In the genomic region with DNA sequence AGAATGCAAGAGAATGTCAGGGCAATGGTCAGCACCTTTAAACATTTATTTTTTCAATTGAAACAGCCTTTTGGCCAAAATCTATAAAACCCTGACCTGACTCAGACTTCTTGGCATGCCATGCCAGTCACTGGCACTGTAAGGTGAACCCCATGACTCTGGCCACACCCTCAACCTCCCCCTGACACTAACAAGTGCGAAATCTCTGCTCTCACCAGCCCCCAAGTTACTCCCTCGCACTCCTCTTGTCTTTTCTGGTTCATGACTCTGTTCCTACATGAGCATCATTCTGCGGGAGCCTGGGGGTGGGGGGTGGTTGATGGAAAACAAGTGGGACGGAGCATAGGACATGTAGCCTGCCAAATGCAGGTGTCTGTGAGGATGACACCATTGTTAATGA, we compare ENCODE assay signal across 18 mouse cellular contexts.
DNase-seq lines count a peak whose midpoint lies in the region; ATAC-seq and TF ChIP-seq lines count a peak whose summit lies in the region.
"Had no signal": no experiment of that assay in that cellular context is flagged by ENCODE, and none has a peak within 500 bp of the region (broad histone marks: within the 10 kb centered on the region; RNA-seq: fewer than 3 reads in every experiment).

No protein-coding gene starts in this region.

- no peak overlapping the region for H3K4me3 ChIP-seq in liver, adult 2 months (ENCODE audit: insufficient read depth, low read depth, low read length)
- no peak overlapping the region for H3K4me3 ChIP-seq in liver, embryonic 11.5 days (ENCODE audit: low read depth, low read length)
- H3K4me3 ChIP-seq in limb, embryonic 11.5 days (ENCODE audit: low read depth, low read length): no peak overlapping the region
- no peak overlapping the region for H3K4me3 ChIP-seq in cerebellum, adult 2 months (replicated peaks; ENCODE audit: insufficient read depth, low read depth, low read length)
- H3K4me3 ChIP-seq: embryonic facial prominence, embryonic 15.5 days; forebrain, embryonic 10.5 days; hindbrain, embryonic 15.5 days had no signal

- no peaks in the 10 kb centered on the region for H3K4me1 ChIP-seq in liver, adult 2 months (ENCODE audit: control insufficient read depth, insufficient read depth, low read length)
- H3K4me1 ChIP-seq in liver, embryonic 11.5 days (replicated peaks; ENCODE audit: control insufficient read depth, insufficient read depth, low read length): no peaks in the 10 kb centered on the region
- H3K4me1 ChIP-seq in limb, embryonic 11.5 days (ENCODE audit: control insufficient read depth, insufficient read depth, low read length): peaks cover 9% of the 10 kb centered on the region
- no peaks in the 10 kb centered on the region for H3K4me1 ChIP-seq in cerebellum, adult 2 months (ENCODE audit: control insufficient read depth, insufficient read depth, low read length)
- H3K4me1 ChIP-seq: embryonic facial prominence, embryonic 15.5 days had no signal

- TF ChIP-seq POLR2A in liver, adult 2 months (IDR thresholded peaks at IDR 0.05; ENCODE audit: extremely low read depth, insufficient read depth, low read length): no peak
- TF ChIP-seq POLR2A in cerebellum, adult 2 months (IDR thresholded peaks at IDR 0.05; ENCODE audit: borderline replicate concordance, insufficient read depth, low read length): no peak

- TF ChIP-seq CTCF in liver, adult 2 months (IDR thresholded peaks at IDR 0.05; ENCODE audit: low read depth, low read length): no peak
- TF ChIP-seq CTCF in cerebellum, adult 2 months (IDR thresholded peaks at IDR 0.05; ENCODE audit: borderline replicate concordance, insufficient read depth, low read depth, low read length): no peak

- no peaks in the 10 kb centered on the region for H3K9me3 ChIP-seq in liver, embryonic 11.5 days (ENCODE audit: control insufficient read depth, low read length)
- no peaks in the 10 kb centered on the region for H3K9me3 ChIP-seq in limb, embryonic 11.5 days (ENCODE audit: control insufficient read depth, low read length)
- H3K9me3 ChIP-seq: embryonic facial prominence, embryonic 15.5 days; forebrain, embryonic 10.5 days; hindbrain, embryonic 15.5 days had no signal

- no peak overlapping the region for H3K4me2 ChIP-seq in liver, embryonic 11.5 days
- no peak overlapping the region for H3K4me2 ChIP-seq in limb, embryonic 11.5 days (ENCODE audit: low read depth, severe bottlenecking)
- H3K4me2 ChIP-seq: embryonic facial prominence, embryonic 15.5 days; hindbrain, embryonic 15.5 days; midbrain, embryonic 11.5 days had no signal

- 68% methylated on average over 4 of the region's 4 CpGs for WGBS in liver, adult 2 months
- WGBS in liver, embryonic 11.5 days: 61% methylated on average over 4 of the region's 4 CpGs
- whole genome bisulfite sequencing in limb, embryonic 11.5 days: 71% methylated on average over 4 of the region's 4 CpGs
- WGBS in cerebellum, adult 2 months: 59% methylated on average over 4 of the region's 4 CpGs

- no peaks in the 10 kb centered on the region for H3K36me3 ChIP-seq in liver, adult 2 months (ENCODE audit: control insufficient read depth, insufficient read depth, low read length)
- H3K36me3 ChIP-seq in liver, embryonic 11.5 days (ENCODE audit: control insufficient read depth, insufficient read depth, low read length): no peaks in the 10 kb centered on the region
- no peaks in the 10 kb centered on the region for H3K36me3 ChIP-seq in limb, embryonic 11.5 days (ENCODE audit: control insufficient read depth, insufficient read depth, low read length)
- H3K36me3 ChIP-seq: embryonic facial prominence, embryonic 15.5 days; forebrain, embryonic 10.5 days; hindbrain, embryonic 15.5 days had no signal

- ATAC-seq in liver, embryonic 11.5 days (replicated peaks; ENCODE audit: low FRiP score): no peak
- ATAC-seq in limb, embryonic 11.5 days (ENCODE audit: insufficient number of reproducible peaks, low FRiP score, low TSS enrichment, low read depth): peak; percentile 57; the same call in 1 of the 2 replicates
- ATAC-seq: forebrain, postnatal 0 days; intestine, postnatal 0 days had no signal

- H3K9ac ChIP-seq in liver, adult 2 months (ENCODE audit: low read depth, low read length): no peak overlapping the region
- H3K9ac ChIP-seq in liver, embryonic 11.5 days (ENCODE audit: low read depth, low read length): no peak overlapping the region
- H3K9ac ChIP-seq in limb, embryonic 11.5 days (ENCODE audit: low read length): no peak overlapping the region
- H3K9ac ChIP-seq: embryonic facial prominence, embryonic 15.5 days; forebrain, postnatal 0 days; hindbrain, embryonic 15.5 days had no signal

- no peaks in the 10 kb centered on the region for H3K27me3 ChIP-seq in liver, adult 2 months (ENCODE audit: control insufficient read depth, insufficient read depth, low read length)
- no peaks in the 10 kb centered on the region for H3K27me3 ChIP-seq in liver, embryonic 11.5 days (replicated peaks; ENCODE audit: control insufficient read depth, insufficient read depth, low read length)
- no peaks in the 10 kb centered on the region for H3K27me3 ChIP-seq in limb, embryonic 11.5 days (ENCODE audit: control insufficient read depth, insufficient read depth, low read length)
- no peaks in the 10 kb centered on the region for H3K27me3 ChIP-seq in cerebellum, adult 2 months (ENCODE audit: control insufficient read depth, insufficient read depth, low read length)
- H3K27me3 ChIP-seq: embryonic facial prominence, embryonic 15.5 days; hindbrain, embryonic 15.5 days had no signal

- no peak overlapping the region for H3K27ac ChIP-seq in liver, adult 2 months (replicated peaks; ENCODE audit: insufficient read depth, low read depth, low read length)
- H3K27ac ChIP-seq in liver, embryonic 11.5 days (ENCODE audit: low read depth, low read length): no peak overlapping the region
- no peak overlapping the region; the same call in 1 of the 2 replicates for H3K27ac ChIP-seq in limb, embryonic 11.5 days (replicated peaks; ENCODE audit: low read depth, low read length)
- no peak overlapping the region for H3K27ac ChIP-seq in cerebellum, adult 2 months (ENCODE audit: insufficient read depth, low read length)
- H3K27ac ChIP-seq: embryonic facial prominence, embryonic 15.5 days; forebrain, embryonic 10.5 days; hindbrain, embryonic 15.5 days; macrophage had no signal

- no peaks in the 10 kb centered on the region for H3K79me2 ChIP-seq in liver, adult 2 months (ENCODE audit: control insufficient read depth, insufficient read depth, low read length)

- DNase-seq in heart, adult 11 months: peak; percentile 87
- DNase-seq in heart, adult 9 months (ENCODE audit: low spot score in 2 of 2): no peak
- peak; percentile 38 for DNase-seq in liver, adult 2 months (ENCODE audit: extremely low read depth, low read depth, low spot score)
- DNase-seq in liver, embryonic 11.5 days (ENCODE audit: low spot score): no peak
- peak; percentile 15 for DNase-seq in 3T3-L1 (ENCODE audit: low read depth, low spot score)
- DNase-seq in limb, embryonic 11.5 days (ENCODE audit: low spot score): no peak
- DNase-seq in cerebellum, adult 2 months: no peak
- DNase-seq in thymus, postnatal 25 days: no peak
- DNase-seq: forebrain, postnatal 0 days; heart, postnatal 36 days; liver; lung, adult 2 months had no signal

Comparison
In these comparisons a context has a peak if more than half of its experiments do, and no peak if none do; other contexts are left out.
1. DNase-seq: peak in heart, adult 11 months (single experiment), liver, adult 2 months (single experiment) and 3T3-L1 (single experiment); none in heart, adult 9 months (0 of 2), liver, embryonic 11.5 days (single experiment), limb, embryonic 11.5 days (single experiment), cerebellum, adult 2 months (0 of 2) and thymus, postnatal 25 days (single experiment).